Mouse (Mus musculus): ENCODE results near the gene Cacna2d4.

DNA sequence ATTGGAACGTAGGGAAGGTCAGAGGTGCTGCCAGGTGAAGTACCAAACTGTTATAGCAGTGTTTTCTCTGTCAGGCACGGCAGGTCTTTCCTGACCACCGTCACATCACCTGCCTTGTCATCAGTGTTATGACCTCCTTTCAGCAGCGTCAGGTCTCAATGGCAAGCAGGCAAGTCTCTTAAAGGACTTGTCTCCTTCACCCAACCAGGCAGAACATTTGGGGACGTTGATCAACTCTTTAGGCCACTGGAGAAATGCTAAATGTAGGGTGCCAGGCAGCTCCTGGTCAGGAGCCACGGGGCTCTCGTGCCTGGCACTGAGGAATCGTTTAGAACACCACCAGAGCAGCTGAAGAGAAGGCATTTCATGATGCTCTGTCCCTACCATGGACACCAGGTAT is 115.3 kb downstream of the Cacna2d4 start:
- no peak for TF ChIP-seq POLR2A (IDR thresholded peaks at IDR 0.05; ENCODE audit: low read depth, low read length)
- TF ChIP-seq CTCF (IDR thresholded peaks at IDR 0.05; ENCODE audit: extremely low read depth, insufficient read depth, insufficient read length, insufficient replicate concordance): no peak

All from spleen, adult 2 months (tissue).